Mouse (Mus musculus): ENCODE data around the gene Fam53b. TPM values are rescaled to one million over a fixed set of nuclear protein-coding genes. Genes with fewer than 3 reads are reported as not detected.
A peak's percentile ranks its signal among the peaks of the same experiment; 100 is the strongest.

Gene Fam53b
- polyA plus RNA-seq, 1 experiment from 2014 or later = 13.5 TPM

- H3K4me2 ChIP-seq (replicated peaks; ENCODE audit: low read depth) = no peak overlapping the region
- H3K4me1 ChIP-seq (replicated peaks; ENCODE audit: control insufficient read depth, insufficient read depth, low read length) = peaks cover 50% of the 10 kb centered on the region
- WGBS = 48% methylated on average over 7 of the region's 7 CpGs
- no peak for TF ChIP-seq CTCF (IDR thresholded peaks at IDR 0.05; ENCODE audit: low read depth)
- H3K27me3 ChIP-seq (replicated peaks; ENCODE audit: control insufficient read depth, insufficient read depth, low read length) = no peaks in the 10 kb centered on the region
- no peaks in the 10 kb centered on the region for H3K9me3 ChIP-seq (ENCODE audit: control insufficient read depth)
- no peak overlapping the region for H3K9ac ChIP-seq (ENCODE audit: low read depth, low read length)
- peak overlapping the region; percentile 47; the same call in 1 of the 2 replicates for H3K27ac ChIP-seq (ENCODE audit: low read depth, low read length)
- H3K36me3 ChIP-seq (ENCODE audit: control insufficient read depth, insufficient read depth) = peaks cover 16% of the 10 kb centered on the region; the same call in 1 of the 2 replicates
- H3K4me3 ChIP-seq (ENCODE audit: low read depth, low read length) = no peak overlapping the region
- peak; percentile 32 for ATAC-seq
Measured at GRCm38 (mm10) chr7:132804461-132804860, 9.2 kb downstream of the Fam53b start.

- Histone ChIP-seq H3K27me3 (replicated peaks; ENCODE audit: control insufficient read depth, insufficient read depth, low read length) (no peaks in the 10 kb centered on the region), H3K9ac (ENCODE audit: low read depth, low read length) (no peak overlapping the region), H3K4me1 (replicated peaks; ENCODE audit: control insufficient read depth, insufficient read depth, low read length) (peaks cover 49% of the 10 kb centered on the region), H3K27ac (ENCODE audit: low read depth, low read length) (0 out of 2 replicates have a peak overlapping the region, but pooled peaks have one; percentile 47), H3K4me3 (ENCODE audit: low read depth, low read length) (no peak overlapping the region), H3K36me3 (ENCODE audit: control insufficient read depth, insufficient read depth) (peaks cover 16% of the 10 kb centered on the region; the same call in 1 of the 2 replicates), H3K4me2 (replicated peaks; ENCODE audit: low read depth) (no peak overlapping the region), H3K9me3 (ENCODE audit: control insufficient read depth) (no peaks in the 10 kb centered on the region)
- ATAC-seq = no peak
- WGBS = 49% methylated on average over 3 of the region's 3 CpGs
- TF ChIP-seq CTCF (IDR thresholded peaks at IDR 0.05; ENCODE audit: low read depth) = no peak
Measured at GRCm38 (mm10) chr7:132803962-132804361, 9.7 kb downstream of the Fam53b start.

GRCm38 (mm10) chr7:132803336-132803735 lies 10.3 kb downstream of the Fam53b start:
- Histone ChIP-seq H3K27me3 (replicated peaks; ENCODE audit: control insufficient read depth, insufficient read depth, low read length) (no peaks in the 10 kb centered on the region), H3K4me2 (replicated peaks; ENCODE audit: low read depth) (no peak overlapping the region), H3K27ac (ENCODE audit: low read depth, low read length) (no peak overlapping the region; the same call in 1 of the 2 replicates), H3K9me3 (ENCODE audit: control insufficient read depth) (no peaks in the 10 kb centered on the region), H3K9ac (ENCODE audit: low read depth, low read length) (no peak overlapping the region), H3K36me3 (ENCODE audit: control insufficient read depth, insufficient read depth) (peaks cover 16% of the 10 kb centered on the region; the same call in 1 of the 2 replicates), H3K4me3 (ENCODE audit: low read depth, low read length) (no peak overlapping the region), H3K4me1 (replicated peaks; ENCODE audit: control insufficient read depth, insufficient read depth, low read length) (peaks cover 43% of the 10 kb centered on the region)
- 70% methylated on average over 2 of the region's 2 CpGs for WGBS
- 0 out of 2 replicates have a peak, but pooled peaks have one; percentile 21 for ATAC-seq
- no peak for TF ChIP-seq CTCF (IDR thresholded peaks at IDR 0.05; ENCODE audit: low read depth)

- no peak for TF ChIP-seq CTCF (IDR thresholded peaks at IDR 0.05; ENCODE audit: low read depth)
- WGBS = 62% methylated on average over 11 of the region's 11 CpGs
Measured at GRCm38 (mm10) chr7:132802691-132803090, 11.0 kb downstream of the Fam53b start.

GRCm38 (mm10) chr7:132802066-132802465 lies 11.6 kb downstream of the Fam53b start:
- Histone ChIP-seq H3K27ac (ENCODE audit: low read depth, low read length) (no peak overlapping the region), H3K36me3 (ENCODE audit: control insufficient read depth, insufficient read depth) (peaks cover 17% of the 10 kb centered on the region; the same call in 1 of the 2 replicates), H3K9ac (ENCODE audit: low read depth, low read length) (no peak overlapping the region), H3K4me2 (replicated peaks; ENCODE audit: low read depth) (no peak overlapping the region), H3K27me3 (replicated peaks; ENCODE audit: control insufficient read depth, insufficient read depth, low read length) (no peaks in the 10 kb centered on the region), H3K4me3 (ENCODE audit: low read depth, low read length) (no peak overlapping the region), H3K4me1 (replicated peaks; ENCODE audit: control insufficient read depth, insufficient read depth, low read length) (peaks cover 33% of the 10 kb centered on the region), H3K9me3 (ENCODE audit: control insufficient read depth) (no peaks in the 10 kb centered on the region)
- peak; percentile 29; the same call in 1 of the 2 replicates for TF ChIP-seq CTCF (IDR thresholded peaks at IDR 0.05; ENCODE audit: low read depth)
- 69% methylated on average over 2 of the region's 2 CpGs for WGBS
- ATAC-seq = no peak

More at GRCm38 (mm10) chr7:132802691-132803090, 11.0 kb downstream of the Fam53b start:
- Histone ChIP-seq H3K4me2 (replicated peaks; ENCODE audit: low read depth) (no peak overlapping the region), H3K27ac (ENCODE audit: low read depth, low read length) (peak overlapping the region; percentile 8; the same call in 1 of the 2 replicates), H3K36me3 (ENCODE audit: control insufficient read depth, insufficient read depth) (peaks cover 20% of the 10 kb centered on the region; the same call in 1 of the 2 replicates), H3K9me3 (ENCODE audit: control insufficient read depth) (no peaks in the 10 kb centered on the region), H3K9ac (ENCODE audit: low read depth, low read length) (no peak overlapping the region), H3K4me1 (replicated peaks; ENCODE audit: control insufficient read depth, insufficient read depth, low read length) (peaks cover 39% of the 10 kb centered on the region), H3K27me3 (replicated peaks; ENCODE audit: control insufficient read depth, insufficient read depth, low read length) (no peaks in the 10 kb centered on the region), H3K4me3 (ENCODE audit: low read depth, low read length) (no peak overlapping the region)
- no peak for ATAC-seq

GRCm38 (mm10) chr7:132801509-132801908 lies 12.2 kb downstream of the Fam53b start:
- Histone ChIP-seq H3K36me3 (ENCODE audit: control insufficient read depth, insufficient read depth) (peaks cover 14% of the 10 kb centered on the region; the same call in 1 of the 2 replicates), H3K27ac (ENCODE audit: low read depth, low read length) (no peak overlapping the region), H3K4me1 (replicated peaks; ENCODE audit: control insufficient read depth, insufficient read depth, low read length) (peaks cover 30% of the 10 kb centered on the region), H3K27me3 (replicated peaks; ENCODE audit: control insufficient read depth, insufficient read depth, low read length) (no peaks in the 10 kb centered on the region), H3K9ac (ENCODE audit: low read depth, low read length) (no peak overlapping the region), H3K4me2 (replicated peaks; ENCODE audit: low read depth) (no peak overlapping the region), H3K9me3 (ENCODE audit: control insufficient read depth) (no peaks in the 10 kb centered on the region), H3K4me3 (ENCODE audit: low read depth, low read length) (no peak overlapping the region)
- ATAC-seq = 0 out of 2 replicates have a peak, but pooled peaks have one; percentile 9
- no peak for TF ChIP-seq CTCF (IDR thresholded peaks at IDR 0.05; ENCODE audit: low read depth)
- 44% methylated on average over 5 of the region's 5 CpGs for WGBS

Measured in intestine, postnatal 0 days (tissue).